Mouse (Mus musculus) forelimb bud, embryonic 11.5 days (tissue): ENCODE data around the gene 4930539E08Rik.
A peak's percentile ranks its signal among the peaks of the same experiment; 100 is the strongest.

Experiments used
- DNase-seq: peaks from one replicate; pipeline ENCODE4 v3.0.0-alpha.2; 2012; ENCODE audit warnings: low read depth, low spot score

4930539E08Rik gene

GRCm38 (mm10) chr17:28863926-28864325, 51.2 kb downstream of the 4930539E08Rik start:
- DNase-seq, result no peak

GRCm38 (mm10) chr17:28858205-28858604, 56.9 kb downstream of the 4930539E08Rik start, which contains the start of gene Pnpla1:
Gene Pnpla1 (plus strand): TSS chr17:28858411.
- no peak for DNase-seq

GRCm38 (mm10) chr17:28856030-28856429, 59.1 kb downstream of the 4930539E08Rik start:
- DNase-seq, result no peak

GRCm38 (mm10) chr17:28855166-28855885, 59.8 kb downstream of the 4930539E08Rik start:
- DNase-seq, result peak; percentile 27

GRCm38 (mm10) chr17:28854377-28854776, 60.7 kb downstream of the 4930539E08Rik start:
- no peak for DNase-seq

- DNase-seq, result no peak
These were observed 64.6 kb downstream of the 4930539E08Rik start for GRCm38 (mm10) chr17:28850511-28850910.

GRCm38 (mm10) chr17:28846974-28847617, 68.0 kb downstream of the 4930539E08Rik start:
- no peak for DNase-seq
